Mouse (Mus musculus) thymus, adult 2 months (tissue): Measurements from ENCODE around the gene Lgals4.

Source experiments
- CTCF ChIP-seq: fragments of 200-500 bp; IDR thresholded peaks from 2 replicates; pipeline ENCODE4 v1.5.1; 2012; ENCODE audit warnings: mild to moderate bottlenecking, control low read depth, low read length, moderate library complexity, borderline replicate concordance; ENCODE audit not compliant: control insufficient read depth, poor library complexity, insufficient read depth; ENCODE audit errors: extremely low read depth
- POLR2A ChIP-seq: fragments of 200-500 bp; IDR thresholded peaks from 2 replicates; pipeline ENCODE4 v1.6.1; 2012; ENCODE audit warnings: mild to moderate bottlenecking, low read length, control low read depth, moderate library complexity; ENCODE audit not compliant: control insufficient read depth, poor library complexity, insufficient read depth; ENCODE audit errors: extremely low read depth

DNA sequence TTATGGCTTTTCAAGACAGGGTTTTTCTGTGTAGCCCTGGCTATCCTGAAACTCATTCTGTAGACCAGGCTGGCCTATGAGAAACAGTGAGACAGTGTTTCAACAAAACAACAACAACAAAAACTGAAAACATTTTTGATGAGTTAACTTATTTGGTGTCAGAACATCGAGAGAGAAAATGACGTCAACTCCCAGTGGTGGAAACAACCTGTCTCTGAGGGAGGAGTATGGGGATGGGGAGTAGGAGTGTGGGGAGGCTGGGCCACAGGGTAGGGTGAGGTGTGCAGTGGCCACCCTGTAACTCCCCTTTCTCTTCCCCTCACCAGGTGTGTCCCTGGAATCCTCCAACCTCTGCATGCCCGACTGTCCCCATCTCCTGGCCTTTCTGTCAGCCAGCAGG lies 39.2 kb upstream of the Lgals4 start:
- TF ChIP-seq CTCF, result no peak
- no peak for TF ChIP-seq POLR2A
